Mouse (Mus musculus): ENCODE measurements around the gene Dcbld1. TPM values are rescaled to one million over a fixed set of nuclear protein-coding genes. Genes with fewer than 3 reads are reported as not detected.

Dcbld1 gene
- polyA plus RNA-seq, 1 experiment = 0.39 TPM

GRCm38 (mm10) chr10:52353184-52353583 is 119.8 kb downstream of the Dcbld1 start:
- peaks cover 79% of the 10 kb centered on the region for H3K36me3 ChIP-seq (replicated peaks; ENCODE audit: low read length)

DNA sequence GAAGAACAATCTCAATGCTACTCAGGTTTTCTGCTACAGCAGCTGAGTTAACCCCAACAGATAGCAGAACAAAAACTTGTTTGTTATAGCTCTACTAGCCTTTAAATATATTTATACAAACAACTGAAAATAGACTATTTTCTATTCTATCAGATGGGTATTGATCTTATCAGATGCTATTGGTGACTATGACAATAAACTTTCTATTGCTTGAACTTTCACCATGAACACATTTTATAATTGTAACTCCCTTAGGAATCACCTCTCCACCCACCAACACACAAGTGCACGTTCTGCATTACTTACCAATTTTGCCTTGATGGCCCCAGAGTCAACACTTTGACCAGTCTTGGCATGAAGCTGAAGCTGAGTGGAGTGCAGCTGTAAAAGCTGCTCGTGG is 125.0 kb downstream of the Dcbld1 start, which contains the start of gene Gm26741:
Gm26741 (plus strand) TSS at position 301 of the 400 bp plus-strand sequence.
- H3K27me3 ChIP-seq (replicated peaks) = no peaks in the 10 kb centered on the region
- TF ChIP-seq GATA1 (IDR thresholded peaks at IDR 0.05; ENCODE audit: borderline replicate concordance, low read length) = no peak
- no peak within 1 kb of the TSS for H3K4me3 ChIP-seq (replicated peaks)
- H3K9me3 ChIP-seq = no peaks in the 10 kb centered on the region
- peaks cover 3% of the 10 kb centered on the region; the same call in 1 of the 2 replicates for H3K4me1 ChIP-seq
- peaks cover 43% of the 10 kb centered on the region for H3K36me3 ChIP-seq (replicated peaks; ENCODE audit: low read length)

More at GRCm38 (mm10) chr10:52353184-52353583, 119.8 kb downstream of the Dcbld1 start:
- peaks cover 6% of the 10 kb centered on the region; the same call in 1 of the 2 replicates for H3K4me1 ChIP-seq
- H3K4me3 ChIP-seq (replicated peaks) = no peak overlapping the region
- TF ChIP-seq GATA1 (IDR thresholded peaks at IDR 0.05; ENCODE audit: borderline replicate concordance, low read length) (no peak), FLI1 (IDR thresholded peaks at IDR 0.05; ENCODE audit: low read length) (no peak)
- H3K9me3 ChIP-seq = no peaks in the 10 kb centered on the region
- H3K27me3 ChIP-seq (replicated peaks) = no peaks in the 10 kb centered on the region

DNA sequence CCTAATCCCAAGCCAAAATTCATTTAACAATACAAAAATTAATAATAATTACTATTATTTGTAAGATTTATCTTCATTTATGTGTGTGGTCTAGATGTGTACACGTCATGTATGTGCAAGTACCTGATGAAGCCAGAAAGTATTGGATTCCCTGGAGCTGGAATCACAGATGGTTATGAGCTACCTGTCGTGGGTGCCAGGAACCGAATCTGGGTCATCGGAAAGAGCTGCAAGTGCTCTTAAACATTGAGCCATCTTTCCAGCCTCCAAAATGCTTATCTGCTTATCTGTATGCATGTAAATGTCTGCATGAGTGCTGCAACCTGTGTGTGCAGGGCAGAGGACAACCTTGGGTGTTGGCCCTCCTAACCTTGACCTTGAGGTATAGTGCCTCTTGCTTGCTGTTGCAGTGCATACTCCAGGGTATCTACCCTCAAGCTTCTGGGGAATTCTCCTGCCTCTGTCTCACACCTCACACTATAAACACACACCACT is 126.9 kb downstream of the Dcbld1 start:
- H3K4me3 ChIP-seq (replicated peaks) = no peak overlapping the region

DNA sequence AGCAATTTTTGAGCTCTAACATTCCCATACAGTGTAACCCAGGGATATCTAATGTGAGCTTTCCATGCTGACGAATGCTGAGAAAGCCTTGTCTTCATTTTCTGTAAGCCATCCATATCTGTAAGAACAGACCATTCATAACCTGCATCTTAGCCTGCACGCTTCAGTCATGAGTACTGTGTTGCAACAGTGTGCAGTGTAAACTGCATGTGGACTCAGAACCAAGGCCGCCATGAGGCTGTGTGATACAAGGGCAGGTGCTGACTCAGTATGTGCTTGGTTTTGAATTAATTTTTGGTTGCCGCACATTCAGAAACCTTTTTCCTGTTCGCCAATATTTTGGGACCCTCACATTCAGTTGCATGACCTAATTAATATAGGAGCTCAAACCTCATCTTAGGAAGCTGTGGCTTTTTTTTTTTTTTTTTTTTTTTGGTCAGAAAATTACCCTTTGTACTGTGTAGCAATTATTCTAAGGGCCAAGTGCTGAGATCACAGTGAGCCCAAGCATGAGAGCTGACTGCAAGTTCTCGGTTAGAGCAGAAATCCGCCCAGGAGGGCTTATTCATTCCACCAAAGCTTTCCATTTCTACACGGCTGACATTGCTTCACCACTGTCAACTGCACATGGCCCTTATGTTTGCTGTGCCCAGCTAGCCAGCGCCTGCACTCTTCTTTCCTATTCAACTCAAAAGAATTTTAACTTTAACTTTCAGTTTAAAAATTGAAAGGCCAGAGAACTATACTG is 127.6 kb downstream of the Dcbld1 start:
- Histone ChIP-seq H3K4me3 (replicated peaks) (no peak overlapping the region), H3K36me3 (replicated peaks; ENCODE audit: low read length) (peaks cover 25% of the 10 kb centered on the region), H3K27me3 (replicated peaks) (no peaks in the 10 kb centered on the region), H3K4me1 (peaks cover 3% of the 10 kb centered on the region; the same call in 1 of the 2 replicates), H3K9me3 (no peaks in the 10 kb centered on the region)
- no peak for TF ChIP-seq FLI1 (IDR thresholded peaks at IDR 0.05; ENCODE audit: low read length)

More for the DNA sequence above, 126.9 kb downstream of the Dcbld1 start:
- H3K9me3 ChIP-seq = no peaks in the 10 kb centered on the region
- H3K36me3 ChIP-seq (replicated peaks; ENCODE audit: low read length) = peaks cover 32% of the 10 kb centered on the region
- TF ChIP-seq GATA1 (IDR thresholded peaks at IDR 0.05; ENCODE audit: borderline replicate concordance, low read length) (no peak), FLI1 (IDR thresholded peaks at IDR 0.05; ENCODE audit: low read length) (no peak)
- H3K27me3 ChIP-seq (replicated peaks) = no peaks in the 10 kb centered on the region
- H3K4me1 ChIP-seq = peaks cover 3% of the 10 kb centered on the region; the same call in 1 of the 2 replicates

- Histone ChIP-seq H3K9me3 (no peaks in the 10 kb centered on the region), H3K4me3 (replicated peaks) (no peak overlapping the region), H3K4me1 (peaks cover 4% of the 10 kb centered on the region; the same call in 1 of the 2 replicates), H3K36me3 (replicated peaks; ENCODE audit: low read length) (peaks cover 4% of the 10 kb centered on the region), H3K27me3 (replicated peaks) (no peaks in the 10 kb centered on the region)
- TF ChIP-seq GATA1 (IDR thresholded peaks at IDR 0.05; ENCODE audit: borderline replicate concordance, low read length) (no peak), FLI1 (IDR thresholded peaks at IDR 0.05; ENCODE audit: low read length) (no peak)
Observed at GRCm38 (mm10) chr10:52368376-52368775, 135.0 kb downstream of the Dcbld1 start.

Other genes with a start within 250 kb of the Dcbld1 start
- gene Vgll2, start 211.1 kb upstream of the Dcbld1 start, polyA plus RNA-seq (2012; ENCODE audit: insufficient read depth, low replicate concordance) = not detected in 2 replicates
- not detected in 2 replicates for gene Ros1, start 38.4 kb upstream of the Dcbld1 start, polyA plus RNA-seq (2012; ENCODE audit: insufficient read depth, low replicate concordance)
- not detected in 2 replicates for gene Gm26741, start 125.1 kb downstream of the Dcbld1 start, polyA plus RNA-seq (2012; ENCODE audit: insufficient read depth, low replicate concordance)
- gene Gopc, start 148.5 kb downstream of the Dcbld1 start, polyA plus RNA-seq (2012; ENCODE audit: insufficient read depth, low replicate concordance) = 1.0 and 1.2 TPM in 2 replicates
- not detected in 2 replicates for gene Nepn, start 155.4 kb downstream of the Dcbld1 start, polyA plus RNA-seq (2012; ENCODE audit: insufficient read depth, low replicate concordance)
- gene Nus1, start 183.9 kb downstream of the Dcbld1 start, polyA plus RNA-seq (2012; ENCODE audit: insufficient read depth, low replicate concordance) = 12.7 and 17.5 TPM in 2 replicates

Measured in megakaryocyte, embryonic 14.5 days (primary cell).